In genomic region chr19:24897006-24897895, GRCm38 (mm10) we compare ENCODE assay signal across 9 mouse cellular contexts. TPM values are rescaled to one million over a fixed set of nuclear protein-coding genes. Genes with fewer than 3 reads are reported as not detected.
DNase-seq lines count a peak whose midpoint lies in the region; ATAC-seq and TF ChIP-seq lines count a peak whose summit lies in the region.
"Had no signal": no experiment of that assay in that cellular context is flagged by ENCODE, and none has a peak within 500 bp of the region (broad histone marks: within the 10 kb centered on the region; RNA-seq: fewer than 3 reads in every experiment).

No protein-coding gene starts in this region.

- H3K4me3 ChIP-seq in E14TG2a.4 (replicated peaks; ENCODE audit: low read length): peak overlapping the region; percentile 67
- peak overlapping the region; percentile 18; the same call in 1 of the 2 replicates for H3K4me3 ChIP-seq in forebrain, postnatal 0 days (ENCODE audit: low read depth, low read length)
- peak overlapping the region; percentile 24; the same call in 1 of the 2 replicates for H3K4me3 ChIP-seq in liver, postnatal 0 days (ENCODE audit: low read depth, low read length)

- H3K27ac ChIP-seq in forebrain, postnatal 0 days (ENCODE audit: low read depth, low read length): no peak overlapping the region
- H3K27ac ChIP-seq in liver, postnatal 0 days (ENCODE audit: low read depth): no peak overlapping the region
- H3K27ac ChIP-seq: liver, embryonic 14.5 days had no signal

- no peak for TF ChIP-seq EP300 in liver, postnatal 0 days (IDR thresholded peaks at IDR 0.05; ENCODE audit: low read depth)

- no peak overlapping the region for H3K9ac ChIP-seq in forebrain, postnatal 0 days
- H3K9ac ChIP-seq in liver, postnatal 0 days (replicated peaks): no peak overlapping the region
- H3K9ac ChIP-seq: liver, embryonic 14.5 days had no signal

- TF ChIP-seq CTCF in E14TG2a.4 (conservative IDR thresholded peaks at IDR 0.05; ENCODE audit: low read length): no peak
- TF ChIP-seq CTCF in forebrain, postnatal 0 days (IDR thresholded peaks at IDR 0.05; ENCODE audit: low read depth): no peak
- no peak for TF ChIP-seq CTCF in liver, postnatal 0 days (IDR thresholded peaks at IDR 0.05; ENCODE audit: low read depth)

- ATAC-seq in forebrain, postnatal 0 days: no peak
- ATAC-seq in liver, postnatal 0 days: no peak
- ATAC-seq in granulocyte monocyte progenitor cell, adult 5-6 weeks (replicated peaks; ENCODE audit: poor library complexity, severe bottlenecking): no peak; the same call in 1 of the 2 replicates

- peak; percentile 17 for DNase-seq in adrenal gland, adult 2 months
- DNase-seq in adrenal gland, adult 8-10 months: no peak
- peak; percentile 10 for DNase-seq in forebrain, postnatal 0 days
- no peak for DNase-seq in liver, postnatal 0 days
- no peak for DNase-seq in cerebellum, postnatal 4 days (ENCODE audit: low spot score in 2 of 2)
- no peak for DNase-seq in left cerebral cortex, adult 9 months (ENCODE audit: low spot score in 2 of 2)

- no peaks in the 10 kb centered on the region for H3K36me3 ChIP-seq in E14TG2a.4 (ENCODE audit: insufficient read depth, low read length)
- no peaks in the 10 kb centered on the region for H3K36me3 ChIP-seq in forebrain, postnatal 0 days (ENCODE audit: insufficient read depth)
- H3K36me3 ChIP-seq in liver, postnatal 0 days (replicated peaks; ENCODE audit: insufficient read depth, low read length): no peaks in the 10 kb centered on the region

- H3K4me1 ChIP-seq in E14TG2a.4 (replicated peaks; ENCODE audit: low read depth, low read length): peaks cover 50% of the 10 kb centered on the region
- H3K4me1 ChIP-seq in forebrain, postnatal 0 days (ENCODE audit: insufficient read depth): 0 out of 2 replicates have a peak, but pooled peaks cover 3% of the 10 kb centered on the region
- H3K4me1 ChIP-seq in liver, postnatal 0 days (ENCODE audit: insufficient read depth): peaks cover 4% of the 10 kb centered on the region; the same call in 1 of the 2 replicates

- H3K27me3 ChIP-seq in E14TG2a.4 (ENCODE audit: insufficient read depth, low read length): peaks cover 73% of the 10 kb centered on the region
- H3K27me3 ChIP-seq in forebrain, postnatal 0 days (ENCODE audit: insufficient read depth, low read length): peaks cover 39% of the 10 kb centered on the region
- H3K27me3 ChIP-seq in liver, postnatal 0 days (ENCODE audit: insufficient read depth, low read length): peaks cover 72% of the 10 kb centered on the region

- H3K4me2 ChIP-seq in forebrain, postnatal 0 days (ENCODE audit: low read depth): 0 out of 2 replicates have a peak overlapping the region, but pooled peaks have one; percentile 24
- 0 out of 2 replicates have a peak overlapping the region, but pooled peaks have one; percentile 9 for H3K4me2 ChIP-seq in liver, postnatal 0 days (ENCODE audit: low read depth, low read length)

- WGBS in forebrain, postnatal 0 days: 3% methylated on average over 57 of the region's 57 CpGs
- 4% methylated on average over 51 of the region's 57 CpGs for WGBS in liver, postnatal 0 days (ENCODE audit: insufficient replicate concordance)

- H3K9me3 ChIP-seq in E14TG2a.4 (ENCODE audit: low read length): no peaks in the 10 kb centered on the region
- H3K9me3 ChIP-seq in forebrain, postnatal 0 days (ENCODE audit: low read length): no peaks in the 10 kb centered on the region
- no peaks in the 10 kb centered on the region for H3K9me3 ChIP-seq in liver, postnatal 0 days (ENCODE audit: low read length)

RNA-seq across cellular contexts. Expression of gene Foxd4, which starts 3.7 kb away (rescaled TPM):
- not detected for total RNA-seq in adrenal gland, adult 2 months (2021)
- not detected in 2 replicates for polyA plus RNA-seq in adrenal gland, adult 2 months (2012; rRNA removed)
- not detected for total RNA-seq in adrenal gland, adult 8-10 months (2022)
- not detected in 2 replicates for total RNA-seq in forebrain, postnatal 0 days (2014; rRNA removed)
- not detected in 2 replicates for polyA plus RNA-seq in forebrain, postnatal 0 days (2015; fragmentation: Nextera tagmentation; extraction: Ambion mirVana)
- polyA plus RNA-seq in liver, postnatal 0 days (2015; fragmentation: Nextera tagmentation; extraction: Ambion mirVana): 0.14 and 0.21 TPM in 2 replicates
- total RNA-seq in granulocyte monocyte progenitor cell, adult 5-6 weeks (2014; fragmentation: Nextera tagmentation): not detected in 2 replicates
- total RNA-seq in granulocyte monocyte progenitor cell, adult 5-6 weeks (2017): not detected in 2 replicates
- polyA plus RNA-seq: liver, embryonic 14.5 days had no signal

RNA-seq across cellular contexts. Expression of gene Gm10053, which starts 21.8 kb away (rescaled TPM):
- 100 to 1,000 TPM; 171 to 375 TPM for total RNA-seq in adrenal gland, adult 2 months (2021)
- 1.1 and 2.2 TPM in 2 replicates for polyA plus RNA-seq in adrenal gland, adult 2 months (2012; rRNA removed)
- 100 to 1,000 TPM in 3 of 4 experiments, 10 to 100 TPM in 1; 86.8 to 175 (median 156) TPM for total RNA-seq in adrenal gland, adult 8-10 months (2022)
- 39.2 and 65.9 TPM in 2 replicates for total RNA-seq in forebrain, postnatal 0 days (2014; rRNA removed)
- 285 and 302 TPM in 2 replicates for polyA plus RNA-seq in forebrain, postnatal 0 days (2015; fragmentation: Nextera tagmentation; extraction: Ambion mirVana)
- 291 and 307 TPM in 2 replicates for polyA plus RNA-seq in liver, postnatal 0 days (2015; fragmentation: Nextera tagmentation; extraction: Ambion mirVana)
- 290 and 306 TPM in 2 replicates for total RNA-seq in granulocyte monocyte progenitor cell, adult 5-6 weeks (2014; fragmentation: Nextera tagmentation)
- total RNA-seq in granulocyte monocyte progenitor cell, adult 5-6 weeks (2017): 175 and 360 TPM in 2 replicates

RNA-seq across cellular contexts. Expression of gene Pgm5, which starts 35.6 kb away (rescaled TPM):
- 10 to 100 TPM; 51.9 to 89.1 TPM for total RNA-seq in adrenal gland, adult 2 months (2021)
- polyA plus RNA-seq in adrenal gland, adult 2 months (2012; rRNA removed): 5.3 and 7.3 TPM in 2 replicates
- total RNA-seq in adrenal gland, adult 8-10 months (2022): 100 to 1,000 TPM in 2 of 4 experiments, 10 to 100 TPM in 2; 62.4 to 132 (median 86.3) TPM
- total RNA-seq in forebrain, postnatal 0 days (2014; rRNA removed): 4.4 and 4.8 TPM in 2 replicates
- 0.23 and 0.39 TPM in 2 replicates for polyA plus RNA-seq in forebrain, postnatal 0 days (2015; fragmentation: Nextera tagmentation; extraction: Ambion mirVana)
- 0.04 TPM in 1 of 2 replicates, not detected in the other for polyA plus RNA-seq in liver, postnatal 0 days (2015; fragmentation: Nextera tagmentation; extraction: Ambion mirVana)
- not detected in 2 replicates for total RNA-seq in granulocyte monocyte progenitor cell, adult 5-6 weeks (2014; fragmentation: Nextera tagmentation)
- not detected in 2 replicates for total RNA-seq in granulocyte monocyte progenitor cell, adult 5-6 weeks (2017)

Comparison
In these comparisons a context has a peak if more than half of its experiments do, and no peak if none do; other contexts are left out.
1. DNase-seq: peak in adrenal gland, adult 2 months (single experiment) and forebrain, postnatal 0 days (single experiment); none in adrenal gland, adult 8-10 months (single experiment), liver, postnatal 0 days (single experiment), cerebellum, postnatal 4 days (0 of 2) and left cerebral cortex, adult 9 months (0 of 2).
2. Peak in every context shown above with its lines, with median percentiles within 50 percentile points of each other: H3K4me3 ChIP-seq.